Mouse (Mus musculus) MEL (cell line): Measurements from ENCODE around the gene Mylip. TPM values are rescaled to one million over a fixed set of nuclear protein-coding genes. Genes with fewer than 3 reads are reported as not detected.

ENCODE experiments used
- DNase-seq: peaks from one replicate; pipeline ENCODE4 v3.0.0; 2011; ENCODE audit warnings: low read depth, low spot score
- H3K27ac ChIP-seq: 2 replicates; pipeline ENCODE4 v1.5.1; 2012; ENCODE audit warnings: low read depth, mild to moderate bottlenecking, control low read depth, low read length, moderate library complexity; ENCODE audit not compliant: control insufficient read depth
- H3K27me3 ChIP-seq, 2 experiments: fragments of 150-350 bp in 1 of 2; sonication (generic) in 1 of 2; 2 replicates each; pipeline ENCODE4 v1.6.1; 2012; ENCODE audit warnings: low read length in 2 of 2, mild to moderate bottlenecking in 2 of 2, improper control_type of control experiment in 1 of 2, moderate library complexity in 1 of 2; ENCODE audit not compliant: insufficient read depth in 2 of 2, control insufficient read depth in 1 of 2
- H3K36me3 ChIP-seq, 2 experiments: 2 replicates each; pipeline ENCODE4 v1.6.1; 2012 to 2014; ENCODE audit warnings: low read length in 2 of 2, improper control_type of control experiment in 1 of 2, inconsistent platforms in 1 of 2, mild to moderate bottlenecking in 1 of 2; ENCODE audit not compliant: insufficient read depth in 2 of 2, control insufficient read depth in 1 of 2
- H3K4me1 ChIP-seq, 2 experiments: fragments of 150-350 bp in 1 of 2; sonication (generic) in 1 of 2; 2 replicates each; pipeline ENCODE4 v1.6.1; 2012; ENCODE audit warnings: low read length in 2 of 2, improper control_type of control experiment in 1 of 2, mild to moderate bottlenecking in 1 of 2; ENCODE audit not compliant: insufficient read depth in 2 of 2, control insufficient read depth in 1 of 2
- H3K4me3 ChIP-seq, 2 experiments: fragments of 150-350 bp in 1 of 2; sonication (generic) in 1 of 2; 2 replicates each; pipeline ENCODE4 v1.5.1; 2012; ENCODE audit warnings: low read depth in 2 of 2, low read length in 2 of 2, mild to moderate bottlenecking in 2 of 2, moderate library complexity in 2 of 2, control low read depth in 1 of 2, improper control_type of control experiment in 1 of 2; ENCODE audit not compliant: control insufficient read depth in 1 of 2, insufficient read depth in 1 of 2
- H3K79me2 ChIP-seq: 2 replicates; pipeline ENCODE4 v1.6.1; 2012; ENCODE audit warnings: mild to moderate bottlenecking, low read length, moderate library complexity; ENCODE audit not compliant: control insufficient read depth, poor library complexity, insufficient read depth
- H3K9ac ChIP-seq: 2 replicates; pipeline ENCODE4 v1.6.1; 2012; ENCODE audit warnings: low read depth, mild to moderate bottlenecking, control low read depth, low read length, moderate library complexity; ENCODE audit not compliant: control insufficient read depth, poor library complexity, severe bottlenecking
- H3K9me3 ChIP-seq: fragments of 150-350 bp; sonication (generic); replicated peaks from 2 replicates; pipeline ENCODE4 v1.6.1; 2012; ENCODE audit warnings: mild to moderate bottlenecking, low read length, improper control_type of control experiment, moderate library complexity; ENCODE audit not compliant: insufficient read depth
- CHD1 ChIP-seq: IDR thresholded peaks from 2 replicates; pipeline ENCODE4 v1.6.1; 2012; ENCODE audit warnings: low read depth, mild to moderate bottlenecking, inconsistent platforms, low read length, improper control_type of control experiment
- CHD2 ChIP-seq: IDR thresholded peaks from 2 replicates; pipeline ENCODE4 v1.6.1; 2011; ENCODE audit warnings: low read length, improper control_type of control experiment
- ELF1 ChIP-seq: IDR thresholded peaks from 2 replicates; pipeline ENCODE4 v1.6.1; 2014; ENCODE audit warnings: low read depth, mild to moderate bottlenecking, inconsistent platforms, low read length, improper control_type of control experiment, moderate library complexity
- ETS1 ChIP-seq: IDR thresholded peaks from 2 replicates; pipeline ENCODE4 v1.6.1; 2012; ENCODE audit warnings: low read depth, mild to moderate bottlenecking, inconsistent platforms, low read length, improper control_type of control experiment, moderate library complexity
- GATA1 ChIP-seq: IDR thresholded peaks from 2 replicates; pipeline ENCODE4 v1.6.1; 2011; ENCODE audit warnings: low read depth, low read length, improper control_type of control experiment
- HCFC1 ChIP-seq: IDR thresholded peaks from 2 replicates; pipeline ENCODE4 v1.6.1; 2012; ENCODE audit warnings: low read depth, mild to moderate bottlenecking, inconsistent platforms, low read length, improper control_type of control experiment, moderate library complexity
- JUND ChIP-seq: IDR thresholded peaks from 2 replicates; pipeline ENCODE4 v1.6.1; 2011; ENCODE audit warnings: low read depth, mild to moderate bottlenecking, improper control_type of control experiment, low read length
- MAFK ChIP-seq: IDR thresholded peaks from 2 replicates; pipeline ENCODE4 v1.6.1; 2011; ENCODE audit warnings: low read depth, mild to moderate bottlenecking, low read length, improper control_type of control experiment, borderline replicate concordance
- MAX ChIP-seq: IDR thresholded peaks from 2 replicates; pipeline ENCODE4 v1.6.1; 2011; ENCODE audit warnings: low read length, improper control_type of control experiment
- MAZ ChIP-seq: IDR thresholded peaks from 2 replicates; pipeline ENCODE4 v1.6.1; 2012; ENCODE audit warnings: low read depth, mild to moderate bottlenecking, inconsistent platforms, low read length, improper control_type of control experiment
- MEF2A ChIP-seq: IDR thresholded peaks from 2 replicates; pipeline ENCODE4 v1.6.1; 2014; ENCODE audit warnings: low read depth, mild to moderate bottlenecking, inconsistent platforms, low read length, improper control_type of control experiment; ENCODE audit not compliant: poor library complexity, insufficient replicate concordance, severe bottlenecking; ENCODE audit errors: extremely low read depth
- MXI1 ChIP-seq: IDR thresholded peaks from 2 replicates; pipeline ENCODE4 v1.6.1; 2011; ENCODE audit warnings: mild to moderate bottlenecking, low read depth, low read length, improper control_type of control experiment
- MYB ChIP-seq: IDR thresholded peaks from 2 replicates; pipeline ENCODE4 v1.6.1; 2011; ENCODE audit warnings: mild to moderate bottlenecking, low read depth, low read length, improper control_type of control experiment
- MYC ChIP-seq: IDR thresholded peaks from 2 replicates; pipeline ENCODE4 v1.6.1; 2011; ENCODE audit warnings: low read depth, mild to moderate bottlenecking, low read length, improper control_type of control experiment, moderate library complexity
- NELFE ChIP-seq: IDR thresholded peaks from 2 replicates; pipeline ENCODE4 v1.6.1; 2011; ENCODE audit warnings: low read depth, low read length, improper control_type of control experiment
- POLR2A ChIP-seq, 2 experiments: IDR thresholded peaks; 2 replicates each; pipeline ENCODE4 v1.6.1; 2011 to 2012; ENCODE audit warnings: low read length in 2 of 2, mild to moderate bottlenecking in 2 of 2, control low read depth in 1 of 2, improper control_type of control experiment in 1 of 2, low read depth in 1 of 2, moderate library complexity in 1 of 2; ENCODE audit not compliant: control insufficient read depth in 1 of 2, insufficient read depth in 1 of 2, poor library complexity in 1 of 2
- POLR2AphosphoS2 ChIP-seq: IDR thresholded peaks from 2 replicates; pipeline ENCODE4 v1.6.1; 2011; ENCODE audit warnings: low read length, improper control_type of control experiment
- POLR2AphosphoS5 ChIP-seq: IDR thresholded peaks from 2 replicates; pipeline ENCODE4 v1.6.1; 2012; ENCODE audit warnings: low read depth, borderline replicate concordance, mild to moderate bottlenecking, inconsistent platforms, low read length, moderate library complexity, mixed read lengths
- RCOR1 ChIP-seq: IDR thresholded peaks from 2 replicates; pipeline ENCODE4 v1.6.1; 2012; ENCODE audit warnings: low read depth, mild to moderate bottlenecking, inconsistent platforms, low read length, improper control_type of control experiment
- SMC3 ChIP-seq: IDR thresholded peaks from 2 replicates; pipeline ENCODE4 v1.6.1; 2011; ENCODE audit warnings: low read depth, low read length, improper control_type of control experiment
- TAL1 ChIP-seq: IDR thresholded peaks from 2 replicates; pipeline ENCODE4 v1.6.1; 2012; ENCODE audit warnings: mild to moderate bottlenecking, inconsistent platforms, low read length, moderate library complexity, mixed read lengths
- TCF12 ChIP-seq: IDR thresholded peaks from 2 replicates; pipeline ENCODE4 v1.6.1; 2014; ENCODE audit warnings: low read depth, mild to moderate bottlenecking, inconsistent platforms, low read length, improper control_type of control experiment, moderate library complexity
- UBTF ChIP-seq: IDR thresholded peaks from 2 replicates; pipeline ENCODE4 v1.6.1; 2012; ENCODE audit warnings: low read depth, mild to moderate bottlenecking, inconsistent platforms, low read length, improper control_type of control experiment, moderate library complexity, borderline replicate concordance; ENCODE audit not compliant: insufficient read depth
- USF1 ChIP-seq: IDR thresholded peaks from 2 replicates; pipeline ENCODE4 v1.6.1; 2014; ENCODE audit warnings: low read depth, mild to moderate bottlenecking, inconsistent platforms, low read length, improper control_type of control experiment, moderate library complexity
- USF2 ChIP-seq, 2 experiments: IDR thresholded peaks; 2 replicates each; pipeline ENCODE4 v1.6.1; 2011 to 2012; ENCODE audit warnings: improper control_type of control experiment in 2 of 2, low read length in 2 of 2, borderline replicate concordance in 1 of 2, inconsistent platforms in 1 of 2, low read depth in 1 of 2, mild to moderate bottlenecking in 1 of 2; ENCODE audit not compliant: insufficient read depth in 1 of 2
- ZKSCAN1 ChIP-seq: IDR thresholded peaks from 2 replicates; pipeline ENCODE4 v1.6.1; 2012; ENCODE audit warnings: low read depth, mild to moderate bottlenecking, inconsistent platforms, low read length, improper control_type of control experiment, moderate library complexity
- ZNF384 ChIP-seq: IDR thresholded peaks from 2 replicates; pipeline ENCODE4 v1.6.1; 2012; ENCODE audit warnings: low read depth, mild to moderate bottlenecking, inconsistent platforms, low read length, improper control_type of control experiment
- polyA plus RNA-seq, 2 experiments: library from polyadenylated mRNA; stranded (reverse) in 1 of 2; unstranded in 1 of 2; fragments of >175 nt in 1 of 2; fragments of >200 nt in 1 of 2; gene quantifications; 2 replicates each; pipeline versions ENCODE4 v1.2.1 to v1.2.4; 2012; ENCODE audit warnings: low replicate concordance in 2 of 2, low read depth in 1 of 2; ENCODE audit not compliant: insufficient read length in 2 of 2, insufficient read depth in 1 of 2, missing spikeins in 1 of 2
- total RNA-seq: library from RNA; depleted of rRNA; stranded (reverse); fragments of 300-350 nt; gene quantifications from 2 replicates; pipeline ENCODE4 v1.2.3, GENCODE M21; 2012

The Mylip gene
- total and polyA plus RNA-seq, 3 experiments: 1.4 to 7.6 TPM; not detected in 1

GRCm38 (mm10) chr13:45416621-45417057 lies 27.1 kb downstream of the Mylip start:
- H3K27me3 ChIP-seq: peaks cover 6 to 7% of the 10 kb centered on the region in 2 experiments; a peak in 3 of 4 replicates
- DNase-seq: no peak
- peaks cover 0 to 2% of the 10 kb centered on the region in 2 experiments; a peak in 1 of 4 replicates for H3K36me3 ChIP-seq
- H3K4me3 ChIP-seq: no peak overlapping the region
- H3K4me1 ChIP-seq: no peaks in the 10 kb centered on the region
- no peak overlapping the region for H3K27ac ChIP-seq
- H3K9ac ChIP-seq: no peak overlapping the region
- H3K9me3 ChIP-seq: no peaks in the 10 kb centered on the region
- no peaks in the 10 kb centered on the region for H3K79me2 ChIP-seq
- no peak for TF ChIP-seq GATA1
- no peak for TF ChIP-seq MEF2A
- TF ChIP-seq RCOR1: no peak
- no peak for TF ChIP-seq CHD1
- no peak for TF ChIP-seq HCFC1
- no peak for TF ChIP-seq USF2 (IDR thresholded peaks at IDR 0.05; ENCODE audit: borderline replicate concordance in 1 of 2, insufficient read depth in 1 of 2, low read depth in 1 of 2, low read length in 2 of 2)
- TF ChIP-seq ETS1: no peak
- TF ChIP-seq POLR2A (IDR thresholded peaks at IDR 0.05; ENCODE audit: control insufficient read depth in 1 of 2, insufficient read depth in 1 of 2, low read depth in 1 of 2, low read length in 2 of 2, poor library complexity in 1 of 2): no peak
- TF ChIP-seq POLR2AphosphoS2: no peak
- TF ChIP-seq ELF1: no peak
- no peak for TF ChIP-seq SMC3
- no peak for TF ChIP-seq TCF12
- no peak for TF ChIP-seq ZNF384
- no peak for TF ChIP-seq UBTF
- TF ChIP-seq MAZ: no peak
- TF ChIP-seq, all 39 proteins: peak for 0

DNA sequence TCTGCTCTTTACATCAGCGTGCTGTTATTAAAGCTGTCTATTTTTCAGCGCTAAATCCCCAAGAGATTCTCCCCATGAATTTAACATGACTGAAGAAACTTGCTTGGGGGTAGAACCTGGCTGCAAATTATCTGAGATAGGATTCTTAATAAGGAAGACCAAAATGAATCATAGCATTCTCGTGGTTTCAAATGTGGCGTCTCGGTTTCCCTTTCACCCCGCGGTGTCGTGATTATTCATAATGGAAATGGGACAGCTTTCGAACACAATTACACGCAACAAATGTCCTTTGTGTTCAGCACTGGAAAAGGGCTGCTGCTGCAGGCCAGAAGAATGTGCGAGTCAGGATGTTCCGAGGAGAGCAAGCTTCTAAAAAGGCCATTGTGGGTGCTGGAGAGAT lies 29.4 kb downstream of the Mylip start:
- no peaks in the 10 kb centered on the region for H3K4me1 ChIP-seq
- TF ChIP-seq MXI1 (no peak), MAFK (no peak), ZKSCAN1 (no peak), MYC (no peak), CHD2 (no peak), MYB (no peak), POLR2AphosphoS5 (no peak), SMC3 (no peak), USF1 (no peak), MAX (no peak), USF2 (IDR thresholded peaks at IDR 0.05; ENCODE audit: borderline replicate concordance in 1 of 2, insufficient read depth in 1 of 2, low read depth in 1 of 2, low read length in 2 of 2) (no peak), TAL1 (no peak), JUND (no peak), NELFE (no peak)
- H3K9ac ChIP-seq: no peak overlapping the region
- no peaks in the 10 kb centered on the region for H3K79me2 ChIP-seq
- H3K27me3 ChIP-seq: peaks cover 9% of the 10 kb centered on the region in 2 experiments; a peak in 3 of 4 replicates
- no peak overlapping the region for H3K27ac ChIP-seq
- H3K4me3 ChIP-seq: no peak overlapping the region
- H3K36me3 ChIP-seq: no peaks in the 10 kb centered on the region
- no peak for DNase-seq
- no peaks in the 10 kb centered on the region for H3K9me3 ChIP-seq
